Mouse (Mus musculus) common myeloid progenitor, adult 5-6 weeks (primary cell): ENCODE measurements around the gene Pkd1l2. TPM values are rescaled to one million over a fixed set of nuclear protein-coding genes. Genes with fewer than 3 reads are reported as not detected.

Experiments
- ATAC-seq: replicated peaks from 2 replicates; pipeline ENCODE4 v1.8.0; 2016; ENCODE audit warnings: low read depth, mild to moderate bottlenecking, moderate TSS enrichment, inconsistent platforms; ENCODE audit not compliant: poor library complexity, severe bottlenecking
- total RNA-seq: library from RNA; stranded (forward); fragments of 200-1000, 187-1606 nt; gene quantifications from 2 replicates; pipeline ENCODE4 v1.2.3, GENCODE M21; 2017

Gene Pkd1l2
- total RNA-seq, 1 experiment from 2014 or later, result not detected

- no peak for ATAC-seq
Observed at GRCm38 (mm10) chr8:117087036-117087435, 4.8 kb upstream of the Pkd1l2 start.

GRCm38 (mm10) chr8:117085521-117085920, 3.3 kb upstream of the Pkd1l2 start:
- peak; percentile 64 for ATAC-seq

- ATAC-seq, result peak; percentile 77
Observed at GRCm38 (mm10) chr8:117082947-117083559, 804 bp upstream of the Pkd1l2 start.

GRCm38 (mm10) chr8:117079652-117080051, 2.6 kb downstream of the Pkd1l2 start:
- peak; percentile 31 for ATAC-seq

- no peak for ATAC-seq
Observed at GRCm38 (mm10) chr8:117078367-117078926, 3.8 kb downstream of the Pkd1l2 start.

- ATAC-seq, result peak; percentile 83
Observed at GRCm38 (mm10) chr8:117074350-117075182, 7.7 kb downstream of the Pkd1l2 start.

- no peak for ATAC-seq
Observed at GRCm38 (mm10) chr8:117069708-117070107, 12.5 kb downstream of the Pkd1l2 start.

- ATAC-seq, result no peak
Observed at GRCm38 (mm10) chr8:117068294-117068693, 14.0 kb downstream of the Pkd1l2 start.

- ATAC-seq, result no peak
Observed at GRCm38 (mm10) chr8:117067396-117067795, 14.9 kb downstream of the Pkd1l2 start.

- peak; percentile 78 for ATAC-seq
Observed at GRCm38 (mm10) chr8:117066955-117067354, 15.3 kb downstream of the Pkd1l2 start.

- ATAC-seq, result no peak
Observed at GRCm38 (mm10) chr8:117061180-117061880, 20.9 kb downstream of the Pkd1l2 start.

- no peak for ATAC-seq
Observed at GRCm38 (mm10) chr8:117060306-117060705, 21.9 kb downstream of the Pkd1l2 start.

GRCm38 (mm10) chr8:117059021-117059420, 23.2 kb downstream of the Pkd1l2 start:
- no peak for ATAC-seq

- peak; percentile 79 for ATAC-seq
Observed at GRCm38 (mm10) chr8:117055097-117055496, 27.2 kb downstream of the Pkd1l2 start.

GRCm38 (mm10) chr8:117054146-117054545, 28.1 kb downstream of the Pkd1l2 start:
- ATAC-seq, result no peak

- 0 out of 2 replicates have a peak, but pooled peaks have one; percentile 12 for ATAC-seq
Observed at GRCm38 (mm10) chr8:117053135-117054079, 28.8 kb downstream of the Pkd1l2 start.

GRCm38 (mm10) chr8:117051316-117051715, 30.9 kb downstream of the Pkd1l2 start:
- ATAC-seq, result no peak

- ATAC-seq, result peak; percentile 30
Observed at GRCm38 (mm10) chr8:117050763-117051162, 31.5 kb downstream of the Pkd1l2 start.

- no peak; the same call in 1 of the 2 replicates for ATAC-seq
Observed at GRCm38 (mm10) chr8:117049444-117049843, 32.8 kb downstream of the Pkd1l2 start.
